Mouse (Mus musculus) hindbrain, postnatal 0 days (tissue): ENCODE data around the gene Aldh1a2. TPM values are rescaled to one million over a fixed set of nuclear protein-coding genes. Genes with fewer than 3 reads are reported as not detected.

Experiments
- ATAC-seq: fragments of 200-750 bp; cut with Nextera tagmentation; 2 replicates; pipeline ENCODE4 v1.8.0; 2017; ENCODE audit warnings: mild to moderate bottlenecking, moderate TSS enrichment, moderate library complexity
- DNase-seq: peaks from one replicate; pipeline ENCODE4 v3.0.0-alpha.2; 2015; ENCODE audit warnings: low spot score
- H3K27ac ChIP-seq: fragments of 300-500 bp; sonication (generic); 2 replicates; pipeline ENCODE4 v1.5.1; 2014; ENCODE audit warnings: mild to moderate bottlenecking
- H3K27me3 ChIP-seq: fragments of 300-500 bp; sonication (generic); 2 replicates; pipeline ENCODE4 v1.6.1; 2014; ENCODE audit warnings: low read length, mixed read lengths; ENCODE audit not compliant: insufficient read depth
- H3K36me3 ChIP-seq: fragments of 300-500 bp; sonication (generic); 2 replicates; pipeline ENCODE4 v1.6.1; 2014; ENCODE audit warnings: low read length, mixed read lengths; ENCODE audit not compliant: insufficient read depth
- H3K4me1 ChIP-seq: fragments of 300-500 bp; sonication (generic); 2 replicates; pipeline ENCODE4 v1.6.1; 2014; ENCODE audit warnings: antibody characterized with exemption, low read length, mixed read lengths; ENCODE audit not compliant: insufficient read depth
- H3K4me2 ChIP-seq: fragments of 300-500 bp; sonication (generic); 2 replicates; pipeline ENCODE4 v1.6.1; 2014; ENCODE audit warnings: low read depth, mild to moderate bottlenecking, low read length, moderate library complexity, mixed read lengths
- H3K4me3 ChIP-seq: fragments of 300-500 bp; sonication (generic); 2 replicates; pipeline ENCODE4 v1.5.1; 2014; ENCODE audit warnings: low read length
- H3K9ac ChIP-seq: fragments of 300-500 bp; sonication (generic); replicated peaks from 2 replicates; pipeline ENCODE4 v1.6.1; 2014; ENCODE audit warnings: mild to moderate bottlenecking, low read length, moderate library complexity, mixed read lengths
- H3K9me3 ChIP-seq: fragments of 300-500 bp; sonication (generic); 2 replicates; pipeline ENCODE4 v1.6.1; 2016; ENCODE audit warnings: low read length, mixed read lengths
- CTCF ChIP-seq: IDR thresholded peaks from 2 replicates; pipeline ENCODE4 v1.5.1; 2016; ENCODE audit warnings: antibody characterized with exemption, control low read depth, low read depth
- WGBS: fragments of 180-500 bp; shearing (Covaris S2); extraction: QIAGEN DNeasy Blood & Tissue Kit; methylation state at CpG from one replicate; pipeline ENCODE4 v1.1.7; 2014; 5-methylcytosine and 5-hydroxymethylcytosine counted together
- polyA plus RNA-seq: library from polyadenylated mRNA; unstranded; fragments of >200 nt; fragmentation: Nextera tagmentation; extraction: Ambion mirVana; gene quantifications from 2 replicates; pipeline ENCODE4 v1.2.1, GENCODE M21; 2015
- total RNA-seq: library from RNA; depleted of rRNA; stranded (reverse); fragments of >200 nt; gene quantifications from 2 replicates; pipeline ENCODE4 v1.2.3, GENCODE M21; 2014

The Aldh1a2 gene
- total and polyA plus RNA-seq, 2 experiments from 2014 or later: 20.4 to 31.4 TPM

GRCm38 (mm10) chr9:71188647-71189415 is 26.8 kb upstream of the Aldh1a2 start:
- Histone ChIP-seq H3K4me1 (no peaks in the 10 kb centered on the region), H3K4me3 (peak overlapping the region; percentile 10; the same call in 1 of the 2 replicates), H3K27me3 (no peaks in the 10 kb centered on the region), H3K9me3 (no peaks in the 10 kb centered on the region), H3K9ac (no peak overlapping the region), H3K36me3 (no peaks in the 10 kb centered on the region), H3K4me2 (peak overlapping the region; percentile 52), H3K27ac (no peak overlapping the region)
- ATAC-seq: peak; percentile 87
- 8% methylated on average over 12 of the region's 12 CpGs for WGBS
- peak; percentile 84 for DNase-seq
- TF ChIP-seq CTCF: peak; percentile 84

- WGBS: 90% methylated on average over 5 of the region's 5 CpGs
- DNase-seq (no peak), ATAC-seq (no peak)
- TF ChIP-seq CTCF: no peak
- H3K4me3 ChIP-seq: no peak overlapping the region
- no peak overlapping the region for H3K9ac ChIP-seq
- no peaks in the 10 kb centered on the region for H3K4me1 ChIP-seq
- H3K9me3 ChIP-seq: no peaks in the 10 kb centered on the region
- H3K27me3 ChIP-seq: no peaks in the 10 kb centered on the region
- H3K27ac ChIP-seq: no peak overlapping the region
- no peaks in the 10 kb centered on the region for H3K36me3 ChIP-seq
- no peak overlapping the region for H3K4me2 ChIP-seq
These were observed 16.8 kb upstream of the Aldh1a2 start for GRCm38 (mm10) chr9:71198826-71199225.

GRCm38 (mm10) chr9:71202265-71202664 is 13.3 kb upstream of the Aldh1a2 start:
- WGBS: 86% methylated on average over 4 of the region's 4 CpGs
- Histone ChIP-seq H3K9ac (no peak overlapping the region), H3K4me3 (no peak overlapping the region), H3K36me3 (no peaks in the 10 kb centered on the region), H3K27me3 (no peaks in the 10 kb centered on the region), H3K4me1 (no peaks in the 10 kb centered on the region), H3K4me2 (no peak overlapping the region), H3K9me3 (no peaks in the 10 kb centered on the region), H3K27ac (no peak overlapping the region)
- TF ChIP-seq CTCF: no peak
- DNase-seq (no peak), ATAC-seq (no peak)

GRCm38 (mm10) chr9:71209299-71209698 is 6.3 kb upstream of the Aldh1a2 start:
- no peaks in the 10 kb centered on the region for H3K9me3 ChIP-seq
- no peak for TF ChIP-seq CTCF
- no peak overlapping the region for H3K9ac ChIP-seq
- no peak for ATAC-seq
- WGBS: 56% methylated on average over 3 of the region's 3 CpGs
- H3K4me3 ChIP-seq: no peak overlapping the region
- H3K4me1 ChIP-seq: no peaks in the 10 kb centered on the region
- H3K27ac ChIP-seq: no peak overlapping the region
- no peak for DNase-seq
- peaks cover 10% of the 10 kb centered on the region for H3K27me3 ChIP-seq
- H3K36me3 ChIP-seq: no peaks in the 10 kb centered on the region
- no peak overlapping the region for H3K4me2 ChIP-seq

GRCm38 (mm10) chr9:71210870-71211269 is 4.7 kb upstream of the Aldh1a2 start:
- Histone ChIP-seq H3K4me1 (no peaks in the 10 kb centered on the region), H3K36me3 (no peaks in the 10 kb centered on the region), H3K9me3 (no peaks in the 10 kb centered on the region), H3K4me3 (no peak overlapping the region), H3K27me3 (peaks cover 21% of the 10 kb centered on the region), H3K27ac (no peak overlapping the region), H3K4me2 (no peak overlapping the region), H3K9ac (no peak overlapping the region)
- TF ChIP-seq CTCF: peak; percentile 83
- 14% methylated on average over 2 of the region's 2 CpGs for WGBS
- DNase-seq (peak; percentile 63), ATAC-seq (no peak)

GRCm38 (mm10) chr9:71213636-71214035 is 2.0 kb upstream of the Aldh1a2 start:
- no peak for ATAC-seq
- whole genome bisulfite sequencing: 43% methylated on average over 4 of the region's 4 CpGs
- Histone ChIP-seq H3K9ac (no peak overlapping the region), H3K4me2 (no peak overlapping the region), H3K27ac (no peak overlapping the region), H3K9me3 (no peaks in the 10 kb centered on the region), H3K36me3 (no peaks in the 10 kb centered on the region), H3K4me3 (no peak overlapping the region), H3K4me1 (no peaks in the 10 kb centered on the region), H3K27me3 (peaks cover 31% of the 10 kb centered on the region)
- DNase-seq: no peak
- no peak for TF ChIP-seq CTCF
